8 mouse cellular contexts compared by ENCODE assay signal in genomic region chr5:122643701-122644100, GRCm38 (mm10). TPM values are rescaled to one million over a fixed set of nuclear protein-coding genes. Genes with fewer than 3 reads are reported as not detected.
DNase-seq lines count a peak whose midpoint lies in the region; TF ChIP-seq lines count a peak whose summit lies in the region.

Gene P2rx7 (plus strand): TSS chr5:122643911.

- H3K27ac ChIP-seq in spleen, adult 2 months (ENCODE audit: insufficient read depth, low read length): peak within 1 kb of the TSS; percentile 67
- H3K27ac ChIP-seq in small intestine, adult 2 months (ENCODE audit: insufficient read depth, low read depth, low read length): peak within 1 kb of the TSS; percentile 74

- no peak for TF ChIP-seq CTCF in spleen, adult 2 months (IDR thresholded peaks at IDR 0.05; ENCODE audit: extremely low read depth, insufficient read depth, insufficient read length, insufficient replicate concordance)
- no peak for TF ChIP-seq CTCF in small intestine, adult 2 months (IDR thresholded peaks at IDR 0.05; ENCODE audit: extremely low read depth, insufficient read length, insufficient replicate concordance, low read depth, low read length)

- H3K4me3 ChIP-seq in spleen, adult 2 months (ENCODE audit: extremely low read depth, insufficient read depth, insufficient read length): peak within 1 kb of the TSS; percentile 57; the same call in 1 of the 2 replicates
- H3K4me3 ChIP-seq in small intestine, adult 2 months (ENCODE audit: low read depth, low read length): peak within 1 kb of the TSS; percentile 57

- intact Hi-C loops in heart, postnatal 25 days (cut with DNase I): no loop called here

- no peak for TF ChIP-seq POLR2A in spleen, adult 2 months (IDR thresholded peaks at IDR 0.05; ENCODE audit: low read depth, low read length)
- TF ChIP-seq POLR2A in small intestine, adult 2 months (IDR thresholded peaks at IDR 0.05; ENCODE audit: low read depth, low read length): no peak

- 8% methylated on average over 12 of the region's 12 CpGs for WGBS in spleen, adult 2 months
- 45% methylated on average over 12 of the region's 12 CpGs for WGBS in small intestine, adult 2 months

- H3K27me3 ChIP-seq in spleen, adult 2 months (ENCODE audit: control insufficient read depth, insufficient read depth, low read length): no peaks in the 10 kb centered on the region
- H3K27me3 ChIP-seq in small intestine, adult 2 months (ENCODE audit: control insufficient read depth, insufficient read depth, low read length): no peaks in the 10 kb centered on the region

- peak in 1 of 2 experiments; percentile 29 for DNase-seq in spleen, adult 2 months (ENCODE audit: low read depth in 1 of 2, low spot score in 2 of 2)
- DNase-seq in spleen, adult 12 weeks (ENCODE audit: low spot score): no peak
- peak; percentile 34 to 57 for DNase-seq in cerebellum, postnatal 14 days
- DNase-seq in heart, postnatal 25 days (ENCODE audit: low spot score): peak; percentile 58
- DNase-seq in layer of hippocampus, adult 9-10 months (ENCODE audit: low spot score): peak; percentile 41
- DNase-seq in lung, postnatal 4 days: peak; percentile 82 to 86
- DNase-seq in thymus, postnatal 36 days: no peak

- peaks cover 10% of the 10 kb centered on the region; the same call in 1 of the 2 replicates for H3K4me1 ChIP-seq in spleen, adult 2 months (ENCODE audit: control insufficient read depth, insufficient read depth, insufficient read length)
- H3K4me1 ChIP-seq in small intestine, adult 2 months (ENCODE audit: control insufficient read depth, insufficient read depth, insufficient read length, low read length): peaks cover 6% of the 10 kb centered on the region

- H3K36me3 ChIP-seq in spleen, adult 2 months (ENCODE audit: control insufficient read depth, insufficient read depth, low read length): no peaks in the 10 kb centered on the region
- H3K36me3 ChIP-seq in small intestine, adult 2 months (ENCODE audit: control insufficient read depth, insufficient read depth, low read length): no peaks in the 10 kb centered on the region

RNA-seq across cellular contexts. Expression of gene P2rx7, which starts in this region (rescaled TPM):
- 27.7 and 34.5 TPM in 2 replicates for polyA plus RNA-seq in spleen, adult 2 months (2012; rRNA removed)
- 1 to 10 TPM; 3.2 to 3.9 TPM for total RNA-seq in heart, postnatal 25 days (2021)
- polyA plus RNA-seq in small intestine, adult 2 months (2012; rRNA removed): 12.0 and 24.3 TPM in 2 replicates

Comparison
In these comparisons a context has a peak if more than half of its experiments do, and no peak if none do; other contexts are left out.
1. DNase-seq: peak in cerebellum, postnatal 14 days (2 of 2), heart, postnatal 25 days (single experiment), layer of hippocampus, adult 9-10 months (single experiment) and lung, postnatal 4 days (2 of 2); none in spleen, adult 12 weeks (single experiment) and thymus, postnatal 36 days (0 of 2).